Mouse (Mus musculus) cortical plate, adult 2 months (tissue): Measurements from ENCODE around the gene Hbq1a.

Experiments used
- CTCF ChIP-seq: fragments of 200-500 bp; IDR thresholded peaks from 2 replicates; pipeline ENCODE4 v1.5.1; 2011; ENCODE audit warnings: mild to moderate bottlenecking, control low read depth, low read length; ENCODE audit not compliant: insufficient read depth; ENCODE audit errors: extremely low read depth
- POLR2A ChIP-seq: fragments of 200-500 bp; IDR thresholded peaks from 2 replicates; pipeline ENCODE4 v1.6.1; 2011; ENCODE audit warnings: mild to moderate bottlenecking, low read length, control low read depth; ENCODE audit not compliant: insufficient read depth; ENCODE audit errors: extremely low read depth

- peak; percentile 89 for TF ChIP-seq POLR2A
- TF ChIP-seq CTCF, result no peak
Measured at GRCm38 (mm10) chr11:32267188-32267884, 32.5 kb upstream of the Hbq1a start, which contains the start of gene Nprl3.
